Mouse (Mus musculus) left cerebral cortex, adult 11 months (tissue): ENCODE results near the gene Milr1.
A peak's percentile ranks its signal among the peaks of the same experiment; 100 is the strongest.
"Not testable (repeated sequence)": the region's sequence is repeated elsewhere in the genome, so short reads cannot be mapped to it uniquely, and the experiment has no call there.

Source experiments
- DNase-seq: peaks from one replicate; pipeline ENCODE4 v3.0.0; 2022; ENCODE audit warnings: low spot score

Milr1 gene

DNA sequence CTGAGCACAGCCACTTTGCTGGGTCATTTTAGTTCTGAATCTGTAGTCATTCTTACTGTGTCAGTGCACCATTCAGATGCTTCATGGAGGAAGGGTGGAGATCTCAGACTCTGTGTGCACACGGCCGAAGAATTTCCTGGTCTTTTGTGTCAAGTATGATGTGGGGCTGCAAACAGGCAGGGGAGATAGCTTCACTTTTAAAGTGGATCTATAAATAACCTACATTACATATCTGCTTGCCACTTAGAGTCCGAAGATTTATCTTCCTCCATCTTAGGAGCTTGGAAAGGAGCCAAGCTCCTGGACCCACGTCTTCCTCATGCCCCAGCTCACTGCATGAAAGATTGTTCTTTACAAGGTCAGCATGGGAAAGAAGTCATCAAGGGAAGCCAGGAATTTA, 20.3 kb upstream of the Milr1 start:
- DNase-seq = no peak

DNA sequence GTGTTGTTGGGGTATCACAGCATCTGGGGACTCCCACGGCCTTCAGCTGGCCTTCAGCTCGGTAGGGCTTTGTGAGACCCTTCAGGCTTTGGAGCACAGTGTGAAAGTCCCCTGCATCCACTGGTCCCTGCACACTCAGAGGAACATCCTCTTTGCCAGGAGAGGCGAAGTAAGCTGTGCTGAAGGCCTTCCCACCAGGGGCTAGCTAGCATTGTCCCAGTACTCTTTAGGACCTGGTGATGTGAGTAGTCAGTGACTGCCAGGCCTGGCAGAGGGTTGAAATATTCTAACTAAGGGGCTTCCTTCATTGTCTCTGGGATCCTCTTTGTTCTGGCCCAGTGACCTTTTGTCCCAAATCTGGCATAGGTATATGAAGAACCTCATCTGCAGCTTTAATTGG, 14.4 kb upstream of the Milr1 start:
- DNase-seq = no peak

DNA sequence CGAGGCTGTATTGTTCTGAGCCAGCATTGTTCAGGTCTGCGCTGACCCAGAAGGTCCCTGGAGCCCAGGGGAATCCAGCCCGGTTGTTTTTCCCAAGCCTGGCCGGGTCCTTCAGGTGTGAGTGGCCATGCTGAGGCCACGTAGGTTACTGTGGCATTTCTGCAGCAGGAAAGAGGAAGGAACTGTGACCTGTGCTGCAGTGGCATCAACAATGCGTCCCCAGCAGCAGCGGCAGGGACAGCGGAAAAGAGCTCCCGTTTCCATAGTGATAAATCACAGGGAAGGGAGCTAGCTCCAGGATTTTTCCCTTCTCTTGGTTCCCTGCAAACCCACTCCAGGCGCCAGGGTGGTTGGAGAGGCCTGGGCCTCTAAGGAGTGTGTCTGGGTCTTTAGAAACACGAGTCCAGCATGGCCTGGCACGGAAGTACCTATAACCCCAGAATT, 13.8 kb upstream of the Milr1 start:
- DNase-seq = peak; percentile 18

DNA sequence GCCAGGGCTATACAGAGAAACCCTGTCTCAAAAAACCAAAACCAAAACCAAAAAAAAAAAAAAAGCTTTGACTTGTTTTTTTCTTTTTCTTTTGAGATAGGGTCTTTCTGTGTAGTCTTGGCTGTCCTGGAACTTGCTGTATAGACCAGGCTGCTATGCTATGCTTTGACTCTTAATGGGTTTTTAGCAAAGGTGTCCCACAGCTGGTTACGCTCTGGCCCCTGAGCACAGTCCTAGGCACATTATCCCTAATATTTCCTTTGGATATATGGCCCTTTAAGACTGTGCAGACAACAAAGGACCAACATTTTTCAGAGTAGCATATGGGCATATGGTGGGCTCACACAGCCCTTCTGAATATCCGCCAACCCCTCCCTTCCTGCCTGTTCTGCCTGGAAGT, 11.9 kb upstream of the Milr1 start:
- no peak for DNase-seq

DNA sequence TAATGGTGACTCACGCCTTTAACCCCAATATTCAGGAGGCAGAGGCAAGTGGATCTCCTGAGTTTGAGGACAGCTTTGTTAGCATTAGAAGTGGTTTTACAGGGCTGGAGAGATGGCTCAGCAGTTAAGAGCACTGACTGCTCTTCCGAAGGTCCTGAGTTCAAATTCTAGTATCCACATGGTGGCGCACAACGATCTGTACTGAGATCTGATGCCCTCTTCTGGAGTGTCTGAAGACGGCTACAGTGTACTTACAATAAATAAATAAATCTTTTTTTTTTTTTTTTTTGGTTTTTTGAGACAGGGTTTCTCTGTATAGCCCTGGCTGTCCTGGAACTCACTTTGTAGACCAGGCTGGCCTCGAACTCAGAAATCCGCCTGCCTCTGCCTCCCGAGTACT, 10.3 kb upstream of the Milr1 start:
- not testable (repeated sequence) for DNase-seq

DNA sequence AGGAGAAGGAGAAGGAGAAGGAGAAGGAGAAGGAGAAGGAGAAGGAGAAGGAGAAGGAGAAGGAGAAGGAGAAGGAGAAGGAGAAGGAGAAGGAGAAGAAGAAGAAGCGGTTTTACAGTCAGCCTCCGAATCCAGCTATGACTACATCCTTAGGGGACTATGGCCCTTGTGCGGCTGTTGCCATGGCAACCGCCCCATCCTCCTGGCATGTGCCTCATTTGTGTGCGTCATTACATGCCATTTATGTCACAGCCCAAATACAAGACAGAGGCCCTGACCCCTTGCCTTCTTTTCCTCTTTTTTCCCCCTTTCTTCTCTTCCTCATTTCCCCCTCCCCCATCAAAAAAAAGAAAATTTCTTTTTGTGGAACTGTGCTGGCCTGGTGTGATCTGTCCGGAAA, 9.8 kb upstream of the Milr1 start:
- no peak for DNase-seq

DNA sequence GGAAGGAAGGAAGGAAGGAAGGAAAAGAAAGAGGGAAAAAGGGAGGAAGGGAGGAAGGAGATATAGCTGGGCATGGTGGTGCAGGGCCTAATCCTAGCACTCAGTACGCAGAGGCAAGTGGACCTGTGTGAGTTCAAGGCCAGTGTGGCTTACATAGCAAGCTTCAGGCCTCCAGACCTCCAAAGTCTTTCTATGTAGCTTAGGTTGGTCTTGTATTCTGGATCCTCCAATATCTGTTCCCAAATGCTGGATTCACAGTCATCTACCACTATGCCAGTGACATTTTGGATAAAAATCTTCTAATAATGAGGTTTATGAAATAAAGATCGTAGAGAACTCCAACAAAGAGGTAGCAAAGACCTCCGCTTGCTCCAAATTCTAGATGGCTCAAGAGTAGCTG, 9.2 kb upstream of the Milr1 start:
- DNase-seq = no peak

DNA sequence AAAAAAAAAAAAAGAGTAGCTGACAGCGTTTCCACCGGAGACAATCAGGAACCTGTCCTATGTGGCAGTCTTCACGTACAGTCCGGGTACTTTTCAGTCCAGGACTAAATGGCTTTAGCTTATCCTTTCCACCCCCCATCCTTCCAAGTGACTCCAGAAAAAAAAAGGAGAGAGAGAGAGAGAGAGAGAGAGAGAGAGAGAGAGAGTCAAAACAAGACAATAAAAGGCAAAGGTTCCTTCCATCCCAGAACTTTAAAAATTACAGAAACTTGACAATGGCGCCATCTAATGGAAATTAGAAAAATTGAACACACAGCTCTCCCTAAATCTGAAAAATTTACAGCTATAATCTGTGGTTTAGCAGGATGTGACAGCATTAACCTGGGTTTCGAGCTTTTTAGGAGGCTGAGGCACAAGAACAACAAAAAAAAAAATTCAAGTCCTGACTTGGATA, 8.6 kb upstream of the Milr1 start:
- DNase-seq = no peak

DNA sequence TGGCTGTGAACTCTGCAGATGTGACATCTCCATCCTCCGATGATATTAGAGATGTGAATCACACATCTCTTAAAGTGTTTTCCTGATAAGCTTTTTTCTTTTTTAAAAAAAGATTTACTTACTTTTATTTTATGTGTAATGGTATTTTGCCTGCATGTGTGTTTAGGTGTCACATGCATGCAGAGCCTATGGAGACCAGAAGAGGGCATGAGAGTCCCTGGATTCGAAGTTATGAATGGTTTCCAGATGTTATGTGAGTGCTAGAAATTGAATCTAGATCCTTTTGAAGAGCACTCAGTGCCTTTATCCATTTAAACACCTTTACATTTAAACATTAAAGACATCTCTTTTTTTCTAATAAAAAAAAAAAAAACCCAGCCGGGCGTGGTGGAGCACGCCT, 6.1 kb upstream of the Milr1 start:
- DNase-seq = no peak

DNA sequence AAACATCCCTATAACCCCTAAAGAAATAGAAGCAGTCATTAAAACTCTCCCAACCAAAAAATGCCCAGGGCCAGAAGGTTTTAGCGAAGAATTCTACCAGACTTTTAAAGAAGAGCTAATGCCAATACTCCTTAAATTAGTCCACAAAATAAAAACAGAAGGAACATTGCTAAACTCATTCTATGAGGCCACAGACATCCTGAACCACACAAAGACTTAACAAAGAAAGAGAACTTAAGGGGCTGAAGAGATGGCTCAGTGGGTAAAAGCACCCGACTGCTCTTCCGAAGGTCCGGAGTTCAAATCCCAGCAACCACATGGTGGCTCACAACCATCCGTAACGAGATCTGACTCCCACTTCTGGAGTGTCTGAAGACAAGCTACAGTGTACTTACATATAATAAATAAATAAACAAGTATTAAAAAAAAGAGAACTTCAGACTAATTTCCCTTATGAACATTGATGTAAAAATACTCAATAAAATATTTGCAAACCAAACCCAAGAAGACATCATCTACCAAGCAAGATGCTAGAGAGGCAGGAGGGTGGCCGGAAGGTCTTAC, 1.4 kb upstream of the Milr1 start:
- not testable (repeated sequence) for DNase-seq

DNA sequence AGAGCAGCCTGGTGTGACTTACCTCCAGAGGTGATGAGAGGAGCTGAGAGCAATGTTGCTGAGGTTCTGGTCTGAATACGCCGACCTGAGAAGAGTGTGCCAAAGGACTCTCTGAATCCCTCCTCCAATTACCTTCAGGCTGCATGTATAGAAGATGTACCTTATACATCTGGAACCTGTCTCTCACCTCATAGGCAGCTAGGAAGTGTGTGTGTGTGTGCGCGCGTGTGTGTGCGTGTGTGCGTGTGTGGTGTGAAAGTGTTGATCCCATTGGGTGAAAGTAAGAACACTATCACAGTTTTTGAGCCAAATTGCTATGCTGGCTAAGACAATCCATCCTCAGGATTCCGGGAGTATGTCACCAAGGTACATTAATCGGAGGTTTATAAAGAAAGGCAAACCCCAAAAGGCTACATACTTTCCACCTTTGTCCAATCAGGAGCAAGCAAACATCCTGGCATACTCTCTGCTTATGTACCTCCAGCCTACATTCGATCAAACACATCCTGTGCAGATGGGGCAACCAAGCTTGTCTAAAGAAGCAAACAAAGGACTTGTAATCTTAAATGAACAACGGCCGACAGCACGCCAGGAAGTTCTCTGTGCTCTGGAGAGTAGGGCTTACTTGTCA, 790 bp upstream of the Milr1 start, which contains the start of gene Pecam1:
TSS of gene Pecam1 (minus strand) at position 508 of the 631 bp plus-strand sequence.
- no peak for DNase-seq

DNA sequence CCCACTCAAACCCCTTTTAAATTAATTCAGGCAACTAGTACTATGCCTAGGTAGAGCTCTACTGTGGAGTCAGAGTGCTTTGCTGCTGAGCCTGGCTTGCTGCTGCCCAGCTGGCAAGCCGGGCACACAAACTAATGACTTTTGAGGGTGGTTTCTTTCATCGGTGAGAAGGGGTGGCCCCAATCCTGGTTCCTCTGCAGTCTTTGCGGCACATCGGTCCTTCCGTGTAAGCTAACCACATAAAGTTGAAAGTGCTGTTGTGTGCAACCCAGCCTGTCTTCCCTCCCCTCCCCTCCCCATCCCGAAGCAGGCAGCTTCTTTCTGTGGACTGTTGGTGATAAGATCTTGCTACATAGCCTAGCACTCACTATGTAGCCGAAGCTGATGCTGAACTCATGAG, 1.1 kb downstream of the Milr1 start:
- DNase-seq = no peak

DNA sequence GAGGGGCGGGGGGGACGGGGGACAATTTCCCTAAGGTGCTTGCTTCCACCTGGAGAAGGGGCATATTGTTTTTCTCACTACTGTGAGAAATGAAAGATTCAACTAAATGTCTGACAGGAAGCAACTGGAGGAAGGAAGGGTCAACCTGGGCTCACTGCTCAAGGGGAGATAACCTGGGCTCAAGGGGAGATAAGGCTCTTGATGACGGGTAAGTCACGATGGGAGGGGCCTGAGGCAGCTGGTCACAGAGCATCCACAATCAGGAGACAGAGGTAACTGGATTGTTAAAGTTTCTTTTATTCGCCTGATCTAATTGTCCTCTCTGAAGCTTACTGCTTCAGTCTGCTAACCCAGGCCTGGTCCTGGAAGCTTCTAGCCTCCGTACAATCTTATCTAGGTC, 2.3 kb downstream of the Milr1 start:
- DNase-seq = no peak

DNA sequence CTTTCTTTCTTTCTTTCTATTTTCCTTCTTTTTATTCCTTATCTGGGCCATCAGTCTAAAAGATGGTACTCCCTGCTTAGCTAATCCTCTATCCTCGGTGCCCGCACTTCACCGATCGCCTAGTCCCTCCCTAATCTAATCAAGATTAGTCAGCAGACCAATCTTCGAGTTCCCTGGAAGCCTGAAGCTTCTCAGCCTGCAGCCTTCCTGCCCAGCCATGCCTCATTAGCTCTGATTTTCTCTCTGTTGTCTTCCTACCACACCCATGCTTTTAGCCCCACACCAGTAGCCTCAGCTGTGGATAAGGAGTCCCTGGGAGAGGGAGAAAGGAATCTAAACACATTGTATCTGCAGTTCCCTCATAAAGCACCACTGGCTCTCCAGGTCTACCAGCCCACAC, 4.6 kb downstream of the Milr1 start:
- no peak for DNase-seq

DNA sequence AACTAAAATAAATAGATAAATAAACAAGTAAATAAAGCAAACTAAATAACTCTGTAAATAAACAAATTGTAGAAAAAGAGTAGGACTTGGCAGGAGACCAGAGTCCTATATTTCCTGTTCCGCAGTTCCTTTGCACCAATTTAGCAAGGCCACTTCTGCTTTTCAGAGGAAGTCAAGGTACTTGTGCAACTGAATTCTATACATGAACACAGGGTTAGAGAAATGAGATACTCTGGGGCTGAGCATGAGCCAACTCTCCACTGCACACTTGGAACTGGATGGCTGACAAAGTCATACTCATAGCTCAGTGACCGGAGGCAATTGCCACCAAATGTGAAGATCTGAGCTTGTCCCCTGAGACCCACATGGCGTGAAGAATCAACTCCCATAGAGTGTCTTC, 8.0 kb downstream of the Milr1 start:
- DNase-seq = no peak

DNA sequence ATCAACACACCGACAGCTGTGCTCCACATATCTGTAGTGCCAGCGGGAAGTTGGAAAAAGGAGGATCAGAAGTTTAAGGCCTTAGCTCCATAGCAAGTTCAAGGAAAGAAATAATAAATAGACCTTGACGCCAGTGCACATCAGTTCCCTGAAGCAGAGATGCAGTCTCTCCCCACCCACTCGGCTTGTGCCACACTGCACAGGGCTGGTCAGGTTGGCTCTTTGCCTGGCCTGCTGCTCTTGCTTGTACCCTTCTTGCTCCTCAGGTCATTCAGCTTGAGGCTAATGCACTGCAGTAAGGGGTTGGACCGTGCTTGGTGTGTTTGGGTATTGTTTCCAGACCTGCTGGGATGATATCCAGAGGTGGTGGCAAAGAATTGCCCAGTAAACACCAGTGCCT, 9.5 kb downstream of the Milr1 start:
- DNase-seq = no peak

DNA sequence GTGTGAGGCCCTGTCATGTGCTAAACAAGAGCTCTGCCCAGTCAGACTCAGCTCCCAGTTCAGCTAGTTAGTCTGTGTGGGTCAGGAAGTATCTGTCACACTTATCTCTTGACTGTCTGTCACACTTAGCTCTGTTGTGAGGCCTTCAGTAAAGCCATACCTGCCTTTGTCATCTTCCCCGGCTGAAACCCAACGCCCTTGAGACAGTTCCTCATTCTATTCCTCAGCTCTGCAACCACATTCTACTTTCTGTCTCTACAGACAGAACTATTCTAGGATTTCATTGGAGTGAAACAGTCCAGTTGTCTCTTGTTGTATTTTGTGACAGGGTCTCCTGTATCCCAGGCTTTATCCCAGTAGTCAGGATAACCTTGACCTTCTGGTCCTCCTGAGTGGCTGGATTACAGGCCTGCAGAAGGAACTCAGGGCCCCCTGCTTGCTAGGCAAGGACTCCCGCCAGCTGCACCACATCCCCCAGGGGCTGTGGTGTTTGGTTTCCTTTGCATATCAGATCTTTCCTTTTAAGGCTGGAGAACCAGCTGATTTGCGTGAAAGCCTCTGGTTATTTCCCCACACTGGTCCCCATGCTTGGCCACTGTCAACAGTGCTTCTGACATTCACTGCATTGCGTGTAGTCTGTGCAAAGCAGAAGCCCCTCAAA, 11.2 kb downstream of the Milr1 start:
- DNase-seq = no peak

DNA sequence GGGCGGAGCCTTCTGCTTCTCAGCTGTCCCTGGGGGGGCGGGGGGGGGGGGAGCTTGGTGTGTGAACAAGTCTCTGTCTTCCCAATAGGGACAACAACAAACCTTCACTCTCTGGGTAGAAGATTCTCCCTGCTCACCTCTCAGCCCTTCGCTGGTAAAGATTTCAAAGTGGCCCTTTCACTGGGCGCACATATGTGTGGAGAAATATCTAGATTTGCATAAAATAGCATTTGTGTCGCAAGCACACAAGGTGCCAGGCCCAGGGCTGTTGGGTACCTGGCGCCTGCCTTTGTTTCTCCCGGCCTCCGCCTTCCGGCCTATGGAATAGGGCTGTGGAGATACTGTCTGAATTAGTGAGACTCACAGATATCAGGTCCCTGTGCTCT, 11.8 kb downstream of the Milr1 start:
- DNase-seq = no peak

DNA sequence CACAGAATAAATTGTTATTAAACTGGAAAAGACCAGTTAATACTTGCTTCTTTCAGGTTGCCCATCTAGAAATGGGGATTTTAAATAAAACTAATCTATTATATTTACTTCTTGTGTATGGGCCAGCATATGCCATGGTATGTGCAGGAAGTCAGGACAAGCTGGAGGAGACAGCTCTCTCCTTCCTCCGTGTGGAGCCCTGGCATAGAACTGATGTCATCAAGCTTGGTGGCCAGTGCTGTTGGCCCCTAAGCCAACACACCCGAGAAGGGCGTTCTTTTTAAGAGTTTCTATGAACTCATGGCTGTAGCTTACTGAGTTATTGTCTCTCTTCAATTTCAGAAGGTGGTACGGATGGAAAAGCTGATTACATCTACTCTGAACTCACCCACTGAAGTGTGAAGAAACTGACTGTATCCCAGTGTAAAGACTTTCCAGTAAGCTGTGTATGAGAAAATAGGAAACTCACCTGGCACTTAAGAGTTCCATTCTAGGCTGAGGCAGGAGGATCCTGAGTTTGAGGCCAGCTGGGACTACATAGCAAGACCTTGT, 15.7 kb downstream of the Milr1 start:
- no peak for DNase-seq

DNA sequence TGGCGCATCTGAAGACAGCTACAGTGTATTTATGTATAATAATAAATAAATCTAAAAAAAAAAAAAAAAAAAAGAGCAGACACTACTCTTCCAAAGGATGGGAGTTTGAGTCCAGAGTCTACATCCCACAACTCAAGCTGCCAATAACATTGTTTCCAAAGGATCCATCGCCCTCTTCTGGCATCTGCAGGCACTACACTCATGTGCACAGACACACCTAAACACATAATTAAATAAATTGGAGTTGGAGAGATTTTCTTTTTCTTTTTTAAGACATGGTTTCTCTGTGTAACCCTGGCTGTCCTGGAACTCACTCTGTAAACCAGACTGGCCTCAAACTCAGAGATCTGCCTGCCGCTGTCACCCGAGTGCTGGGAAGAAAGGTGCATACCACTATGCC, 16.5 kb downstream of the Milr1 start:
- no peak for DNase-seq

DNA sequence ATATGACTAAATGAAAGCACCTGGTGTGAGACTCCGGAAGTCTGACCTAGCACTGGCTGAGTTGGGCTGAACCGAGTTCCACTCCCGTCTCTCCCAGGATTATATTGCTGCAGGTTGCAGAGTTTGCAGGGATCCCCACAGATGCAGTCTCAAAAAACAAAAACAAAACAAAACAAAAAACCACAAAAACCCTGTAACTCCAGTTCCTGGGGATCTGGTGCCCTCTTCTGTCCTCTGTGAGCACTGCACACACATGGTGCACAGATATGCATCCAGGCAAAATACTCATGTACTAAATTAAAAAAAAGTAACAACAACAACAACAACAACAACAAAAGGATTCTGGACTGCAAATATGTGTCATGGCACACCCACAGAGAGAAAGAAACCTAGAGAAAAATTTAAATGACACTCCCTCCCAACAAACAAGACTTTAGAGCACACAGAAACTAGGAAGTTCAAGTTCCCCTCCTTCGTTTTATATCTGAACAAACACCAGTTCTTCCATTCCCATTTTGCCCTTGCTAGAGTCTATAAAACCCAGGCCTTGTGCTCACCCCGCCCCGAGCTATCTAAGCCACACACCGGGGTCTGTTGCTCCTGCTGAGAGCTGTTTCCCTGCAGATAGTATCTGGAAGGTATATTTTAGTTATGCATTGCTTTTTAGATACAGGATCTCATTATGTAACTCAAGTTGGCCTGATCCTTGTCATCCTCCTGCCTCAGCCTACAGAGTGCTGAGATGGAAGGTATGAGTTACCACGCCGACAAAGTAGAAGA, 19.4 kb downstream of the Milr1 start:
- DNase-seq = no peak

DNA sequence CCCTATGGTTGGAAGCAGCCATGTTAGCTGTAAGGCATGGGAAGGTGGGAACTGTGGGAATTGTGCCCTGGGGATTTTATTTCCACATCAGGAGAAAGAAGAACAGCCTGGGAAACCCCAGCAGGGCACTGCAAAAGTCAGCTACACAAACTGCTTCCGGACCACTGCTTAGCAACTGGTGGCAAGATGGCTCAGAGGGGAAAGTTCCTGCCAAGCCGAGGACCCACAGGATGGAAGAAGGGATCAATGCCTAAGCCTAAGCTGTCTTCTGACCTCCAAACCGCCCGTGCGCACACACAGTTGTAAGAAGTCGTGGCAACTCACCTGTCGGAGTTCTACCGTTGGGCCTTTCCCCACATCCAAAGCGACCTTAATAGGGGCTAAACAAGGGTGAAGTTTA, 22.0 kb downstream of the Milr1 start:
- DNase-seq = no peak

DNA sequence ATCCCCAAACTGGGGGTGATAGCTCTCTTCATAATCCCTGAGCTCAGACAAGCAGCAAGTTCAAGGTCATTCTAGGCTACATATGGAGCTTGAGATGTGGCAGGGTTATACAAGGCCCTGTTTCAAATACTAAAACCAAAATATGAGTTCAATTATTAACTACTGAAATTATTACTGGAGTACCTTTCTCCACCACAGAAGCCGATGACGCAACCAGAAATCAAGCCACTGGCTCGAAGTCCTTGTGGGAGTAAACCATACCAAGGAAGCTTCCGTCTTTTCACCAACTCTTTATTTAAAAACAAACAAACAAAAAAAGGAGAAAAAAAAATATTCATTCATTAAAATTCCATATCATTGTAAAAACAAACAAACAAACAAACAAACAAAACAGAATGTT, 25.9 kb downstream of the Milr1 start:
- DNase-seq = no peak
